Mouse (Mus musculus) stomach, postnatal 0 days (tissue): ENCODE results near the gene Serpine1.

Source experiments
- CTCF ChIP-seq: IDR thresholded peaks from 2 replicates; pipeline ENCODE4 v1.5.1; 2016; ENCODE audit warnings: antibody characterized with exemption, low read depth, mild to moderate bottlenecking, moderate library complexity
- EP300 ChIP-seq: optimal IDR thresholded peaks from 2 replicates; pipeline ENCODE3; 2016; ENCODE audit warnings: antibody characterized with exemption

DNA sequence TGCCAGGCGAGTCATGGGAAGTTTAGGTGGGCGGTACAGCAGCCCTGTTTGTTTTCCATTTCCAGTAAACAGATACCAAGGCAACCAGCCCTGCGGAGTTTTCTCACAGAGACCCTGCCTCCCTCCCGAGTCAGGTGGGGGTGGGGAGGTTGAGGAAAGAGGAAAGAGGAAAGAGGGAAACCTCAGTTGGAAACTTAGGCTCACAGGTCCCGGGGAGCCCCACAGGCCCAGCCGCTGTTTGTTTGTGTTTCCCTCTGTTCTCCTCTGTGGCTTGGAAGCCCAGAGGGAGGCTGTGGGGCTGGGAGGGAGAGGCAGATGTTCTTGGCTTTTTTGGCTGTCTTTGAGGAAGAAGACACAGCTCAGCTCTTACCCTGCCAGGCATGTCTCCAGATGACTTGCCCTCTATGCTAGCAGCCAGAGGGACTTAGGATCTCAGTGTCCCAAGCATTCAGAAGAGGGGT is 2.2 kb upstream of the Serpine1 start:
- no peak for TF ChIP-seq CTCF
- TF ChIP-seq EP300: no peak
